Mouse (Mus musculus) embryonic facial prominence, embryonic 13.5 days (tissue): Measurements from ENCODE around the gene Med10. TPM values are rescaled to one million over a fixed set of nuclear protein-coding genes. Genes with fewer than 3 reads are reported as not detected.

ENCODE experiments used
- ATAC-seq: fragments of 200-750 bp; cut with Nextera tagmentation; 2 replicates; pipeline ENCODE4 v1.8.0; 2017; ENCODE audit warnings: low read depth; ENCODE audit not compliant: insufficient number of reproducible peaks, insufficient read depth, low FRiP score, low TSS enrichment
- H3K27ac ChIP-seq: fragments of 300-500 bp; sonication (generic); 2 replicates; pipeline ENCODE4 v1.5.1; 2015; ENCODE audit warnings: moderate library complexity, mild to moderate bottlenecking, inconsistent platforms
- H3K27me3 ChIP-seq: fragments of 300-500 bp; sonication (generic); 2 replicates; pipeline ENCODE4 v1.6.1; 2015; ENCODE audit warnings: mild to moderate bottlenecking, inconsistent platforms
- H3K36me3 ChIP-seq: fragments of 300-500 bp; sonication (generic); 2 replicates; pipeline ENCODE4 v1.6.1; 2015; ENCODE audit warnings: mild to moderate bottlenecking, inconsistent platforms
- H3K4me1 ChIP-seq: fragments of 300-500 bp; sonication (generic); 2 replicates; pipeline ENCODE4 v1.6.1; 2015; ENCODE audit warnings: inconsistent platforms
- H3K4me2 ChIP-seq: fragments of 300-500 bp; sonication (generic); 2 replicates; pipeline ENCODE4 v1.6.1; 2015; ENCODE audit warnings: moderate library complexity, mild to moderate bottlenecking, inconsistent platforms
- H3K4me3 ChIP-seq: fragments of 300-500 bp; sonication (generic); 2 replicates; pipeline ENCODE4 v1.5.1; 2015; ENCODE audit warnings: mild to moderate bottlenecking, inconsistent platforms
- H3K9ac ChIP-seq: fragments of 300-500 bp; sonication (generic); 2 replicates; pipeline ENCODE4 v1.6.1; 2015; ENCODE audit warnings: mild to moderate bottlenecking, inconsistent platforms
- H3K9me3 ChIP-seq: fragments of 300-500 bp; sonication (generic); 2 replicates; pipeline ENCODE4 v1.6.1; 2016; ENCODE audit warnings: inconsistent platforms
- WGBS: fragments of 180-500 bp; shearing (Covaris S2); methylation state at CpG from one replicate; pipeline ENCODE4 v1.1.7; 2015; ENCODE audit warnings: mixed read lengths; 5-methylcytosine and 5-hydroxymethylcytosine counted together
- polyA plus RNA-seq: library from polyadenylated mRNA; unstranded; fragments of >200 nt; fragmentation: Nextera tagmentation; extraction: Ambion mirVana; gene quantifications from 2 replicates; pipeline ENCODE4 v1.2.1, GENCODE M21; 2015

Gene Med10
- polyA plus RNA-seq, result 146 and 151 TPM in 2 replicates

GRCm38 (mm10) chr13:69802095-69802494, at the start of gene Med10:
Gene Med10, plus strand, starts transcription at chr13:69802395.
- Histone ChIP-seq H3K27ac (no peak within 1 kb of the TSS), H3K9ac (no peak within 1 kb of the TSS), H3K4me1 (no peaks in the 10 kb centered on the region), H3K9me3 (no peaks in the 10 kb centered on the region), H3K27me3 (peaks cover 6% of the 10 kb centered on the region), H3K4me2 (no peak within 1 kb of the TSS), H3K4me3 (no peak within 1 kb of the TSS), H3K36me3 (no peaks in the 10 kb centered on the region)
- no peak for ATAC-seq
- WGBS, result 77% methylated on average over 5 of the region's 5 CpGs

DNA sequence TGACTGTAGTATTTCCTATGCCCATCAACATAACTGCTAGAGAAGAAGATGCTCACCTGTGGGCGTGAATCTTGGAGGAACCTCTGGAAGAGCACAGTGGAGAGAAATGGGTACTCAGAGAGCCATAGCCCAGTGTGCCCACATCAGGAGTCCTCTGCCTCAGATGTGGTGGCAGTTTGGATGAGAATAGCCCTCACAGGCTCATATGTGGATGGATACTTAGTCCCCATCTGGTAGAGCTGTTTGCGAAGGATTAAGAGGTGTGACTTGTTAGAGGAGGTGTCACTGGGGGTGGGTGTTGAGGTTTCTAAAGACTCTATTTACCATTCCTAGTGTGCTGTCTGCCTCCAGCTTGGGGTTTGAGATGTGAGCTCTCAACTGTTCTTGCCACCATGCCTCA, 49.3 kb upstream of the Med10 start:
- Histone ChIP-seq H3K4me2 (no peak overlapping the region), H3K27me3 (0 out of 2 replicates have a peak, but pooled peaks cover 5% of the 10 kb centered on the region), H3K27ac (no peak overlapping the region), H3K9me3 (no peaks in the 10 kb centered on the region), H3K36me3 (no peaks in the 10 kb centered on the region), H3K4me3 (no peak overlapping the region), H3K4me1 (no peaks in the 10 kb centered on the region), H3K9ac (no peak overlapping the region)
- WGBS, result 83% methylated on average over 2 of the region's 2 CpGs
- no peak for ATAC-seq

GRCm38 (mm10) chr13:69758979-69759378, 43.2 kb upstream of the Med10 start:
- no peaks in the 10 kb centered on the region for H3K27me3 ChIP-seq
- H3K4me3 ChIP-seq, result no peak overlapping the region
- no peak overlapping the region for H3K27ac ChIP-seq
- WGBS, result 38% methylated on average over 6 of the region's 6 CpGs
- H3K9ac ChIP-seq, result no peak overlapping the region
- no peaks in the 10 kb centered on the region for H3K4me1 ChIP-seq
- ATAC-seq, result no peak
- no peak overlapping the region for H3K4me2 ChIP-seq
- H3K9me3 ChIP-seq, result no peaks in the 10 kb centered on the region
- no peaks in the 10 kb centered on the region for H3K36me3 ChIP-seq

GRCm38 (mm10) chr13:69761393-69761792, 40.8 kb upstream of the Med10 start:
- no peaks in the 10 kb centered on the region for H3K9me3 ChIP-seq
- H3K4me3 ChIP-seq, result no peak overlapping the region
- no peak for ATAC-seq
- no peak overlapping the region for H3K9ac ChIP-seq
- H3K36me3 ChIP-seq, result no peaks in the 10 kb centered on the region
- 80% methylated on average over 10 of the region's 10 CpGs for WGBS
- no peaks in the 10 kb centered on the region for H3K4me1 ChIP-seq
- H3K27me3 ChIP-seq, result no peaks in the 10 kb centered on the region
- no peak overlapping the region for H3K27ac ChIP-seq
- H3K4me2 ChIP-seq, result no peak overlapping the region

GRCm38 (mm10) chr13:69764646-69765045, 37.5 kb upstream of the Med10 start:
- Histone ChIP-seq H3K4me3 (no peak overlapping the region), H3K9ac (no peak overlapping the region), H3K9me3 (no peaks in the 10 kb centered on the region), H3K36me3 (no peaks in the 10 kb centered on the region), H3K4me1 (no peaks in the 10 kb centered on the region), H3K27me3 (no peaks in the 10 kb centered on the region), H3K27ac (no peak overlapping the region), H3K4me2 (no peak overlapping the region)
- WGBS, result 85% methylated on average over 9 of the region's 9 CpGs
- ATAC-seq, result no peak

DNA sequence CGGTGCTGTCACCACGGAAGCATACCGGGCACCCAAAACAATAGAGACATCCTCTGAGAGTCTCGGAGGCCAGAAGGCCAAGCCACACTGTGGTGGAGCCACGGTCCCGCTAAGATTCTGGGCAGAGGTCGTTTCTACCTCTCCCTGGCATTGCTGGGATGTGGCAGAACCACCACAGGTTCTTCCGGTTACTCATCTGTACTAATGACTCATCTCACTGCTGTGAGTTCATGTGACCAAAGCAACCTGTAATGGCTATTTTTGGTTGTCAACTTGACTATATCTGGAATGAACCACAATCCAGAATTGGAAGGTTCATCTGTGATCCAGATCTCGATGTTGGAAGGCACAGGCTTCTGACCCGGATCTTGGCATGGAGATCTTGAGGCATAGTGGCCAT, 34.0 kb upstream of the Med10 start:
- ATAC-seq, result no peak

DNA sequence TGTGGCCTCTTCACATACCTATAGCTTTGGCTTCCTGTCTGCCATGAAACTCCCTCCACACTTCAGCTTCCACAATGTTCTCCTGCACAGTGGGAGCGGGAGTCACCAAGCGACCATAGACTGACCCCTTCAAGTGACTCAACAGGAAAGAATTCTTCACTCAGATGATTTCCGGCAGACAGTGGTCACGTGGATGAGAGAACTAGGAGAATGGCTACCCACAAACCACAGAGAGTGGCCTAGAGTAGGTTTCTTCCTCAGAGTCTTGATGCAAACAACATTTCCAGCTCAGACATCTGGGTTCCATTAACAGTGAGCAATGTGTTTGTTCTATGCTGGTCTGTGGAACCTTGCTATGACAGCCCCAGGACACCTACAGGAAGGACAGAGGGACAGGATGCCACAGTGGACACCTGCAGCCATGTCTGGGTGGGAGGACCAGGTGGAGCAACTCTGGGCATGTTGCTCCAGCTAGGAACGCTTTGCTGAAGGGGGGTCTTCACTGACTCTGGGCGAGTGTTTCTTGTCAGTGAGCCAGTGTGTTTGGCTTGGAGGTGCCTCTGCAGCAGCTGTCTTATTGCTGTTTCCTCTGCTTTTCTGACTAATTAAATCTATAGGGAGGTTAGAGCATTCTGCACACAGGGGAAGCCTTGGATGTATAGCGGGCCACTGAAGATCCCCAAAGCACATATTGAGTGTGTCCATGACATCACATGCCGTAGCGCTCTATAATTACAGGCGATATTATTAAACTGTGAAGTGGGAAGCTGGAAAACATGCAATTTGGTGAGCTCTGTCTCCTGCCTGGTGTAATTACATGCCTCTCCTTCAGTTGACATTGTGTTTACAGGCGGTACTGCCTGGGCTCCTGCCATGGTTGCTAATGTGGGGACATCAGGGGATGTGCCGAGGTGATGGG, 31.4 kb upstream of the Med10 start:
- WGBS, result 71% methylated on average over 12 of the region's 12 CpGs

More for the DNA sequence above, 34.0 kb upstream of the Med10 start:
- Histone ChIP-seq H3K4me3 (no peak overlapping the region), H3K36me3 (no peaks in the 10 kb centered on the region), H3K4me2 (no peak overlapping the region), H3K27me3 (no peaks in the 10 kb centered on the region), H3K9ac (no peak overlapping the region), H3K27ac (no peak overlapping the region), H3K9me3 (no peaks in the 10 kb centered on the region), H3K4me1 (peaks cover 3% of the 10 kb centered on the region; the same call in 1 of the 2 replicates)
- WGBS, result 90% methylated on average over 10 of the region's 10 CpGs

DNA sequence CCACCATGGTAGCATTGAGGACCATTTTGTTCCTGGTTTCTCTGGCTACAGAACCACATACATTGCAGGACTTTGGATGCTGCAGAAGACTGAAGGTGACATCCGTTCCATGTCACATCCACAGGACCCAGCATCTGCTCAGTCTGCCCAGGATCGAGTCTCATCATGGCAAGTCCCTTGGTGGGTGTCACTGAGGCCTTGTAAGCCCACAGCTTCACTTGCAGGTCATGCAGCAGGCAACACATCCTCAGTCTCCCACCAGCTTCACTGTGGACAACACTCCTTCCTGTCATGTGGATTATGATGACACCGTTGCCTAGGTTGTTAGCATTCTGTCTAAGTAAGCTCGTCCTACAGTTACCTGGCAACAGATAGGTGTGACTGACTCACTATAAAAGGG, 29.8 kb upstream of the Med10 start:
- H3K4me2 ChIP-seq, result no peak overlapping the region
- ATAC-seq, result no peak
- no peak overlapping the region for H3K9ac ChIP-seq
- WGBS, result 82% methylated on average over 4 of the region's 4 CpGs
- H3K27ac ChIP-seq, result no peak overlapping the region
- H3K36me3 ChIP-seq, result no peaks in the 10 kb centered on the region
- H3K27me3 ChIP-seq, result no peaks in the 10 kb centered on the region
- peaks cover 3% of the 10 kb centered on the region; the same call in 1 of the 2 replicates for H3K4me1 ChIP-seq
- no peak overlapping the region for H3K4me3 ChIP-seq
- no peaks in the 10 kb centered on the region for H3K9me3 ChIP-seq

More for the DNA sequence above, 31.4 kb upstream of the Med10 start:
- H3K9me3 ChIP-seq, result no peaks in the 10 kb centered on the region
- H3K36me3 ChIP-seq, result no peaks in the 10 kb centered on the region
- H3K9ac ChIP-seq, result no peak overlapping the region
- H3K27ac ChIP-seq, result peak overlapping the region; percentile 57; the same call in 1 of the 2 replicates
- no peak overlapping the region for H3K4me2 ChIP-seq
- no peak overlapping the region for H3K4me3 ChIP-seq
- H3K27me3 ChIP-seq, result no peaks in the 10 kb centered on the region
- H3K4me1 ChIP-seq, result peaks cover 3% of the 10 kb centered on the region; the same call in 1 of the 2 replicates
- ATAC-seq, result no peak; the same call in 1 of the 2 replicates

DNA sequence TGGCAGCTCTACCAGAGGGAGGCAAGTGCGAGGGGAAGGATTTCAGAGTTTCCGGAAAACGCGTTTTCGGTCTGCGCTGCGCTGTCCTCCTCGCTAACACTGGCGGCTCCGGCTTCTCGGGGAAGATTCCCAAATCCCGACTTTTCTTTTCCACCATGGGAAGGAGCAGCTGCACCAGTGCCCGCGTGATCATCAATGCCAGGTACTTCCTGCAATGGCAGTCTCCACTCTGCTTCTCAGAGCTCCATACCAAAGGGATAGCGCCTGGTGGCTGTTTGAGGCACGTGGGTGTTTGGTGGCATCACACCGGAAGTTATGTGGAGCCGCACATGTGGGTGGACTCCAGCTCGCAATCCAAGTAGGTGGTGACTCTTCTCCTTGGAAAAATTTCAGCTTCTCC, 24.0 kb upstream of the Med10 start:
- Histone ChIP-seq H3K9ac (no peak overlapping the region), H3K4me2 (no peak overlapping the region), H3K27ac (no peak overlapping the region), H3K4me1 (no peaks in the 10 kb centered on the region), H3K9me3 (no peaks in the 10 kb centered on the region), H3K27me3 (no peaks in the 10 kb centered on the region), H3K4me3 (no peak overlapping the region), H3K36me3 (no peaks in the 10 kb centered on the region)
- 89% methylated on average over 19 of the region's 19 CpGs for WGBS
- no peak for ATAC-seq

DNA sequence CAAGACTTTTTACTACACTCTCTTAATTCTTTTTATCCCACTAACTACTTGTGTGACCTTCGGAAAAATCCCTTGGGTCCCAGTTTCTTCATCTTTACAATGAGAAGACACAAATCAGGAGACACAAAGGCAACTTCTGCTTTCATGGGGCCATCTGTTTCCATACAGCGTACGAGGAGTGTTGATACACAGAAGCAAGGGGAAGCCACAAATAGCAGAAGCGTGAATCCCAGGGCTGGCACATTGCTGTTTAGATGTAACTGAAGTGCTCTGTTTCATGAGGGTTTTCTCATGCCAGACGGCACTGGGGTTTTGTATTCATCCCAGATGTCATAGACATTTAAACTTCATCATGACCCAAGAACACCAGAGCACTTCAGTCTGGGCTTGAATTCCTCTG, 13.5 kb upstream of the Med10 start:
- no peak for ATAC-seq
- 60% methylated on average over 5 of the region's 5 CpGs for WGBS
- H3K9ac ChIP-seq, result no peak overlapping the region

DNA sequence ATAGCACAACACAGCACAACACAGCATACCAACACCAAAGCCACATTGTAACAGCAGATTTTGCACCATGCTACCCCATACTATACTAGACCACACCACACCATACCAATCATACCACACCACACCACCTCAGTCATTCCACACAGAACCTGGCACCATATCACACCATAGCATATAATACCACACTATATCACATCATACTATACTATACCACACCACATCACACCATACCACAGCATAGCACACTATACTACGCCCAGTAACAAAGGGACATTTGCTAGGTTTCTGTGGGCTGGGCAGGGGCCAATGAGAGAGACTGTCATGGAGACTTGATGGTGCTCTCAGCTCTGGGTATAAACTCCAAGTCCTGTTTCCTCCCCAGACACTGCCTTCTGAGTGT, 10.4 kb upstream of the Med10 start:
- Histone ChIP-seq H3K36me3 (no peaks in the 10 kb centered on the region), H3K4me3 (no peak overlapping the region), H3K4me1 (no peaks in the 10 kb centered on the region), H3K4me2 (no peak overlapping the region), H3K27ac (no peak overlapping the region), H3K27me3 (peaks cover 4% of the 10 kb centered on the region), H3K9ac (no peak overlapping the region), H3K9me3 (no peaks in the 10 kb centered on the region)
- 78% methylated on average over 1 of the region's 1 CpGs for WGBS
- no peak for ATAC-seq

More for the DNA sequence above, 13.5 kb upstream of the Med10 start:
- Histone ChIP-seq H3K36me3 (no peaks in the 10 kb centered on the region), H3K4me3 (no peak overlapping the region), H3K27ac (no peak overlapping the region), H3K4me2 (no peak overlapping the region), H3K4me1 (no peaks in the 10 kb centered on the region), H3K9me3 (no peaks in the 10 kb centered on the region), H3K27me3 (peaks cover 6% of the 10 kb centered on the region)

- H3K9ac ChIP-seq, result no peak overlapping the region
- H3K27ac ChIP-seq, result no peak overlapping the region
- no peak overlapping the region for H3K4me2 ChIP-seq
- no peak for ATAC-seq
- H3K9me3 ChIP-seq, result no peaks in the 10 kb centered on the region
- WGBS, result 52% methylated on average over 12 of the region's 12 CpGs
- no peaks in the 10 kb centered on the region; the same call in 1 of the 2 replicates for H3K27me3 ChIP-seq
- H3K4me1 ChIP-seq, result no peaks in the 10 kb centered on the region
- no peaks in the 10 kb centered on the region for H3K36me3 ChIP-seq
- H3K4me3 ChIP-seq, result no peak overlapping the region
Measured at GRCm38 (mm10) chr13:69792541-69793009, 9.6 kb upstream of the Med10 start.
